ENCODE assay signal across 8 mouse cellular contexts in genomic region chr1:151346681-151347127, GRCm38 (mm10). TPM values are rescaled to one million over a fixed set of nuclear protein-coding genes. Genes with fewer than 3 reads are reported as not detected.
DNase-seq lines count a peak whose midpoint lies in the region; ATAC-seq and TF ChIP-seq lines count a peak whose summit lies in the region.

No protein-coding gene starts in this region.

- H3K9me3 ChIP-seq in lung, embryonic 16.5 days (ENCODE audit: control insufficient read depth, low read length) = no peaks in the 10 kb centered on the region
- H3K9me3 ChIP-seq in intestine, embryonic 14.5 days (ENCODE audit: control insufficient read depth, low read length) = no peaks in the 10 kb centered on the region

- peak overlapping the region; percentile 79 for H3K4me2 ChIP-seq in lung, embryonic 16.5 days (ENCODE audit: low read depth, low read length)
- H3K4me2 ChIP-seq in intestine, embryonic 14.5 days (ENCODE audit: low read length) = peak overlapping the region; percentile 74

- 20% methylated on average over 6 of the region's 6 CpGs for WGBS in lung, embryonic 16.5 days
- 45% methylated on average over 6 of the region's 6 CpGs for WGBS in intestine, embryonic 14.5 days

- DNase-seq in lung, postnatal 4 days = no peak
- no peak for DNase-seq in intestine, embryonic 14.5 days (ENCODE audit: low spot score)
- peak; percentile 52 for DNase-seq in naive thymus-derived CD4-positive, alpha-beta T cell, adult 2 months (ENCODE audit: low read depth)
- DNase-seq in right cerebral cortex, adult 18-20 months = no peak
- no peak for DNase-seq in adrenal gland, adult 2 months

- TF ChIP-seq CTCF in cortical plate, adult 2 months (IDR thresholded peaks at IDR 0.05; ENCODE audit: extremely low read depth, insufficient read depth, low read length) = no peak

- H3K9ac ChIP-seq in lung, embryonic 16.5 days (ENCODE audit: low read length) = peak overlapping the region; percentile 29
- H3K9ac ChIP-seq in intestine, embryonic 14.5 days (ENCODE audit: low read length) = peak overlapping the region; percentile 96; the same call in 1 of the 2 replicates

- H3K4me1 ChIP-seq in lung, embryonic 16.5 days (replicated peaks; ENCODE audit: control insufficient read depth, insufficient read depth, low read length) = peaks cover 31% of the 10 kb centered on the region
- peaks cover 6% of the 10 kb centered on the region; the same call in 1 of the 2 replicates for H3K4me1 ChIP-seq in cortical plate, adult 2 months (ENCODE audit: control insufficient read depth, insufficient read depth, low read length)
- peaks cover 23% of the 10 kb centered on the region for H3K4me1 ChIP-seq in intestine, embryonic 14.5 days (replicated peaks; ENCODE audit: control insufficient read depth, insufficient read depth, low read length)

- peak overlapping the region; percentile 71 for H3K27ac ChIP-seq in lung, embryonic 16.5 days (ENCODE audit: low read length)
- H3K27ac ChIP-seq in cortical plate, adult 2 months (ENCODE audit: insufficient read depth, low read length) = no peak overlapping the region
- no peak overlapping the region; the same call in 1 of the 2 replicates for H3K27ac ChIP-seq in intestine, embryonic 14.5 days (ENCODE audit: low read depth)

- peaks cover 13% of the 10 kb centered on the region for H3K36me3 ChIP-seq in lung, embryonic 16.5 days (ENCODE audit: control insufficient read depth, insufficient read depth, low read length)
- peaks cover 24% of the 10 kb centered on the region for H3K36me3 ChIP-seq in intestine, embryonic 14.5 days (ENCODE audit: control insufficient read depth, insufficient read depth, low read length)

- peak overlapping the region; percentile 93 for H3K4me3 ChIP-seq in lung, embryonic 16.5 days (ENCODE audit: low read length)
- H3K4me3 ChIP-seq in cortical plate, adult 2 months (ENCODE audit: insufficient read depth, low read length) = peak overlapping the region; percentile 16; the same call in 1 of the 2 replicates
- peak overlapping the region; percentile 89 for H3K4me3 ChIP-seq in intestine, embryonic 14.5 days (ENCODE audit: low read depth, low read length)

- TF ChIP-seq POLR2A in cortical plate, adult 2 months (IDR thresholded peaks at IDR 0.05; ENCODE audit: extremely low read depth, insufficient read depth, low read length) = no peak

- no peak for ATAC-seq in lung, embryonic 16.5 days (ENCODE audit: low read depth)
- ATAC-seq in intestine, embryonic 14.5 days (replicated peaks; ENCODE audit: low FRiP score, low TSS enrichment, low read depth) = no peak
- ATAC-seq in cerebellum, adult (ENCODE audit: insufficient number of reproducible peaks, low FRiP score, low TSS enrichment) = no peak

- no peaks in the 10 kb centered on the region for H3K27me3 ChIP-seq in lung, embryonic 16.5 days (ENCODE audit: control insufficient read depth, insufficient read depth, low read depth, low read length)
- H3K27me3 ChIP-seq in intestine, embryonic 14.5 days (replicated peaks; ENCODE audit: control insufficient read depth, insufficient read depth, low read length) = no peaks in the 10 kb centered on the region

RNA-seq across cellular contexts. Expression of gene Ivns1abp, which starts 2.4 kb away (rescaled TPM):
- polyA plus RNA-seq in lung, embryonic 16.5 days (2015; fragmentation: Nextera tagmentation; extraction: Ambion mirVana) = 212 and 230 TPM in 2 replicates
- polyA plus RNA-seq in cortical plate, adult 2 months (2012; rRNA removed) = 124 and 131 TPM in 2 replicates
- polyA plus RNA-seq in intestine, embryonic 14.5 days (2014; fragmentation: Nextera tagmentation; extraction: Ambion mirVana) = 298 and 319 TPM in 2 replicates
- 100 to 1,000 TPM; 125 to 194 TPM for total RNA-seq in adrenal gland, adult 2 months (2021)
- polyA plus RNA-seq in adrenal gland, adult 2 months (2012; rRNA removed) = 20.5 and 31.1 TPM in 2 replicates

Comparison
In these comparisons a context has a peak if more than half of its experiments do, and no peak if none do; other contexts are left out.
1. H3K4me3 ChIP-seq: peak in every context shown above with its lines; median percentile 93 in lung, embryonic 16.5 days; 89 in intestine, embryonic 14.5 days; 16 in cortical plate, adult 2 months.